Mouse (Mus musculus): ENCODE results near the gene Olfr49. TPM values are rescaled to one million over a fixed set of nuclear protein-coding genes. Genes with fewer than 3 reads are reported as not detected.

Olfr49 gene
- polyA plus RNA-seq, 1 experiment from 2014 or later = not detected

DNA sequence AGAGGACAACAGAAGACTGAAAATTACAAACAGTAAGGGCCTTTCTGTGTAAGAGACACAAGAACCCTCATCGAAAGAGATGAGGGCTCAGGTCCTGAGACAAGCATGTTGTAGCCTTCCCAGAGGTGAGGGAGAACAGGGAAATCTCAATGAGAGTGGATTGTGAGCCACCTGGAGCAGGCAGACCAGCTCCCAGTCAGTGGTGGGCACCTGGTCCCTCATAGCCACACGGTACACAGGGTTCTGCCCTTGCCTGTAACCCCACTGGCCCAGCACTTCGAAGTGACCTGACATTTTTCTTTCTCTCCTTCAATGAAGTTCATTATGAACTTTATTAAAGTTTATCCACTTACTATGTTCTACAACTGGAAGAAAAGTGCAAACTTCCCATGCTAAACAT lies 12.0 kb downstream of the Olfr49 start:
- 84% methylated on average over 3 of the region's 3 CpGs for WGBS (ENCODE audit: insufficient replicate concordance)
- no peak for TF ChIP-seq EP300 (IDR thresholded peaks at IDR 0.05; ENCODE audit: low read depth)
- no peak for TF ChIP-seq CTCF (IDR thresholded peaks at IDR 0.05; ENCODE audit: low read depth)
- no peak for ATAC-seq

DNA sequence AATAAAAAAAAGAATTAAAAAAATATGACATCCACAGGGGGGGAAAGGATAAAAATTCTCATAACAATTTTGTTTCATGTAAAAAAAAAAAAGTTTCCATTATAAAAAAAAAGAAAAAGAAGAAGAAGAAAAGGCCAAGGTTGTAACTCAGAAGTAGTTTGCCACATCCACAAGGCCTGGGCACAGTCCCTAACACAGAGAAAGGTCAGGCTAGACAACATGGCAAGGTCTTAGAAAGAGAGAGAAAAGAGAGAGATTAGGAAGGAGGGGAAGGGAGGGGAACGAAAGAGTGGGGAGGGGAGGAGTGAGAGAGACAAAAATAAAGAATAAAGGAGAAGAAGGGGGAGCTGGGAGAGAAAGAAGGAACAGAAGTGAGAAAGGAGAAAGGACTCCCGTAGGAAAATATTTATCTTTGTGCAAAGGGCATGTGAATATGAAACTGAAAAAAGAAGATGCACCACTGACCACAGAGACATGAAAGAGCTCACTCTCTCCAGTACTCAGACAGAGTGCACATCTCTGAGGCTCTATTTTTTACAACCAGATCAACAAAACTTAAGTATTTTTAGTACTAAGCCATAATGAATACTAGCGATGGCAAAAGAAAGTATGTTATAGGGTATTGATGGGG lies 12.6 kb downstream of the Olfr49 start:
- H3K4me2 ChIP-seq (ENCODE audit: low read depth, low read length) = no peak overlapping the region
- WGBS (ENCODE audit: insufficient replicate concordance) = 67% methylated on average over 3 of the region's 3 CpGs
- no peak for ATAC-seq

More for the DNA sequence above, 12.0 kb downstream of the Olfr49 start:
- DNase-seq = no peak
- Histone ChIP-seq H3K4me3 (ENCODE audit: low read depth, low read length) (no peak overlapping the region), H3K4me2 (ENCODE audit: low read depth, low read length) (no peak overlapping the region), H3K4me1 (ENCODE audit: insufficient read depth) (no peaks in the 10 kb centered on the region), H3K36me3 (replicated peaks; ENCODE audit: insufficient read depth, low read length) (peaks cover 11% of the 10 kb centered on the region; the same call in 1 of the 2 replicates), H3K27ac (ENCODE audit: low read depth) (no peak overlapping the region), H3K9me3 (ENCODE audit: low read length) (no peaks in the 10 kb centered on the region), H3K9ac (replicated peaks) (no peak overlapping the region), H3K27me3 (ENCODE audit: insufficient read depth, low read length) (no peaks in the 10 kb centered on the region)

GRCm38 (mm10) chr14:54270413-54270812 lies 14.3 kb downstream of the Olfr49 start:
- no peak overlapping the region for H3K4me2 ChIP-seq (ENCODE audit: low read depth, low read length)
- H3K36me3 ChIP-seq (replicated peaks; ENCODE audit: insufficient read depth, low read length) = peaks cover 11% of the 10 kb centered on the region; the same call in 1 of the 2 replicates
- WGBS (ENCODE audit: insufficient replicate concordance) = 82% methylated on average over 3 of the region's 3 CpGs
- no peaks in the 10 kb centered on the region for H3K4me1 ChIP-seq (ENCODE audit: insufficient read depth)
- H3K9me3 ChIP-seq (ENCODE audit: low read length) = no peaks in the 10 kb centered on the region
- no peak overlapping the region for H3K4me3 ChIP-seq (ENCODE audit: low read depth, low read length)
- TF ChIP-seq CTCF (IDR thresholded peaks at IDR 0.05; ENCODE audit: low read depth) (no peak), EP300 (IDR thresholded peaks at IDR 0.05; ENCODE audit: low read depth) (no peak)
- no peak for DNase-seq
- no peak overlapping the region for H3K27ac ChIP-seq (ENCODE audit: low read depth)
- no peak overlapping the region for H3K9ac ChIP-seq (replicated peaks)
- H3K27me3 ChIP-seq (ENCODE audit: insufficient read depth, low read length) = no peaks in the 10 kb centered on the region
- ATAC-seq = no peak

More for the DNA sequence above, 12.6 kb downstream of the Olfr49 start:
- H3K9ac ChIP-seq (replicated peaks) = no peak overlapping the region
- H3K9me3 ChIP-seq (ENCODE audit: low read length) = no peaks in the 10 kb centered on the region
- no peak for DNase-seq
- H3K27me3 ChIP-seq (ENCODE audit: insufficient read depth, low read length) = no peaks in the 10 kb centered on the region
- peaks cover 11% of the 10 kb centered on the region; the same call in 1 of the 2 replicates for H3K36me3 ChIP-seq (replicated peaks; ENCODE audit: insufficient read depth, low read length)
- no peak for TF ChIP-seq EP300 (IDR thresholded peaks at IDR 0.05; ENCODE audit: low read depth)
- no peak for TF ChIP-seq CTCF (IDR thresholded peaks at IDR 0.05; ENCODE audit: low read depth)
- H3K4me3 ChIP-seq (ENCODE audit: low read depth, low read length) = no peak overlapping the region
- H3K4me1 ChIP-seq (ENCODE audit: insufficient read depth) = no peaks in the 10 kb centered on the region
- H3K27ac ChIP-seq (ENCODE audit: low read depth) = no peak overlapping the region

DNA sequence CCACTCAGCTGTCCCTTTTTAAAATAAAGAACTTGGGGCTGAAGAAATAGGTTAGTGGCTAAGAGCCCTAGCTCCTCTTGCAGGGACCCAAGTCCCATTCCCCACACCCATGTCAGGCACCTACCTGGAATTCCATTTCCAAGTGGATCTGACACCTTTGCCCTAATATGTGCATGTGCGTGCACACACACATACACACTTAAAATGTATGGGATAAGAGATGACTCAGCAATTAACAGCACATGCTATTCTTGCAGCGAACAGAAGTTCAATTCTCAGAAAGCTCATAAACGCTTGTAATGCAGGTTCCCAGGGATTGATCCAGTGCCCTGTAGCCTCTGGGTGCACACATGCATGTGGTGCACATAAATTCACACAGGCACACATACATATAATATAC lies 15.2 kb downstream of the Olfr49 start:
- H3K9ac ChIP-seq (replicated peaks) = no peak overlapping the region
- no peak overlapping the region for H3K4me3 ChIP-seq (ENCODE audit: low read depth, low read length)
- no peaks in the 10 kb centered on the region for H3K9me3 ChIP-seq (ENCODE audit: low read length)
- peaks cover 17% of the 10 kb centered on the region; the same call in 1 of the 2 replicates for H3K36me3 ChIP-seq (replicated peaks; ENCODE audit: insufficient read depth, low read length)
- no peaks in the 10 kb centered on the region for H3K27me3 ChIP-seq (ENCODE audit: insufficient read depth, low read length)
- ATAC-seq (no peak), DNase-seq (no peak)
- no peak overlapping the region for H3K27ac ChIP-seq (ENCODE audit: low read depth)
- H3K4me2 ChIP-seq (ENCODE audit: low read depth, low read length) = no peak overlapping the region
- WGBS (ENCODE audit: insufficient replicate concordance) = 83% methylated on average over 3 of the region's 3 CpGs
- no peak for TF ChIP-seq EP300 (IDR thresholded peaks at IDR 0.05; ENCODE audit: low read depth)
- no peak for TF ChIP-seq CTCF (IDR thresholded peaks at IDR 0.05; ENCODE audit: low read depth)
- H3K4me1 ChIP-seq (ENCODE audit: insufficient read depth) = no peaks in the 10 kb centered on the region

GRCm38 (mm10) chr14:54267966-54268365 lies 16.8 kb downstream of the Olfr49 start:
- Histone ChIP-seq H3K36me3 (replicated peaks; ENCODE audit: insufficient read depth, low read length) (peaks cover 27% of the 10 kb centered on the region; the same call in 1 of the 2 replicates), H3K4me3 (ENCODE audit: low read depth, low read length) (no peak overlapping the region), H3K9me3 (ENCODE audit: low read length) (no peaks in the 10 kb centered on the region), H3K9ac (replicated peaks) (no peak overlapping the region), H3K27ac (ENCODE audit: low read depth) (no peak overlapping the region), H3K4me1 (ENCODE audit: insufficient read depth) (no peaks in the 10 kb centered on the region), H3K4me2 (ENCODE audit: low read depth, low read length) (no peak overlapping the region), H3K27me3 (ENCODE audit: insufficient read depth, low read length) (no peaks in the 10 kb centered on the region)
- TF ChIP-seq CTCF (IDR thresholded peaks at IDR 0.05; ENCODE audit: low read depth) (no peak), EP300 (IDR thresholded peaks at IDR 0.05; ENCODE audit: low read depth) (no peak)
- DNase-seq (no peak), ATAC-seq (no peak)
- 85% methylated on average over 10 of the region's 10 CpGs for WGBS (ENCODE audit: insufficient replicate concordance)

- no peak overlapping the region for H3K4me2 ChIP-seq (ENCODE audit: low read depth, low read length)
- H3K4me3 ChIP-seq (ENCODE audit: low read depth, low read length) = no peak overlapping the region
- H3K4me1 ChIP-seq (ENCODE audit: insufficient read depth) = no peaks in the 10 kb centered on the region
- H3K9ac ChIP-seq (replicated peaks) = no peak overlapping the region
- no peaks in the 10 kb centered on the region for H3K27me3 ChIP-seq (ENCODE audit: insufficient read depth, low read length)
- ATAC-seq = no peak
- WGBS (ENCODE audit: insufficient replicate concordance) = 77% methylated on average over 6 of the region's 6 CpGs
- TF ChIP-seq CTCF (IDR thresholded peaks at IDR 0.05; ENCODE audit: low read depth) = no peak
- no peak for TF ChIP-seq EP300 (IDR thresholded peaks at IDR 0.05; ENCODE audit: low read depth)
- DNase-seq = no peak
- no peak overlapping the region for H3K27ac ChIP-seq (ENCODE audit: low read depth)
- peaks cover 32% of the 10 kb centered on the region; the same call in 1 of the 2 replicates for H3K36me3 ChIP-seq (replicated peaks; ENCODE audit: insufficient read depth, low read length)
- H3K9me3 ChIP-seq (ENCODE audit: low read length) = no peaks in the 10 kb centered on the region
Observed at GRCm38 (mm10) chr14:54265951-54266350, 18.8 kb downstream of the Olfr49 start.
